Mouse (Mus musculus): ENCODE measurements around the gene Elobl. TPM values are rescaled to one million over a fixed set of nuclear protein-coding genes. Genes with fewer than 3 reads are reported as not detected.

The Elobl gene
- not detected in 2 replicates for polyA plus RNA-seq (2015; fragmentation: Nextera tagmentation; extraction: Ambion mirVana)

DNA sequence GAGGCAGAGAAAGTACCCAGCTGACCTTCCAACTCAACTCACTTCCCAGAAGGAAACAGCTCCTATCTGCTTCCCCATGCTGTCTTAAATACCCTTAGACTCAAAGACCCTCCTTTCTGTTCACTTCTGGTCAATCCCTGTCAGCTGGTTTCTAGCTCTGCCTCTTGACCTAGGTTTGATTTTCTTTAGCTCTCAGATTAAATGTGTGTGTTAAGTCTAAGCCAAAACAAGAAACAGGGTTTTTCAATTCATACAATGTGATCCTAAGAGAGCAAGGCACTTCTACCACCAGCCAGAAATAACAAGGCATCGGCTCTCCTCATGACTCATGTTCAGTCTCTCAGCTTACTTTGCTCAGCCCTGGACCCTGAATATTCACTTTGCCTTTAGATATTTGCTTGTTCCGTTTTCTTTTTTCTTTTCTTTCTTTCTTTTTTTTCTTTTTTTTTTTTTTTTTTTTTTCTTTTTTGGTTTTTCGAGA is at the start of gene Elobl:
Gene Elobl, minus strand, starts transcription at position 51 of the 481 bp plus-strand sequence.
- Histone ChIP-seq H3K9me3 (ENCODE audit: low read length) (no peaks in the 10 kb centered on the region), H3K4me1 (ENCODE audit: insufficient read depth) (no peaks in the 10 kb centered on the region), H3K9ac (replicated peaks) (no peak within 1 kb of the TSS), H3K27ac (ENCODE audit: low read depth) (no peak within 1 kb of the TSS), H3K4me3 (ENCODE audit: low read depth, low read length) (no peak within 1 kb of the TSS), H3K27me3 (ENCODE audit: insufficient read depth, low read length) (no peaks in the 10 kb centered on the region), H3K36me3 (replicated peaks; ENCODE audit: insufficient read depth, low read length) (no peaks in the 10 kb centered on the region), H3K4me2 (ENCODE audit: low read depth, low read length) (no peak within 1 kb of the TSS)
- no peak for ATAC-seq
- no peak for TF ChIP-seq EP300 (IDR thresholded peaks at IDR 0.05; ENCODE audit: low read depth)
- TF ChIP-seq CTCF (IDR thresholded peaks at IDR 0.05; ENCODE audit: low read depth) = no peak
- DNase-seq = no peak
- 81% methylated on average over 2 of the region's 3 CpGs for WGBS (ENCODE audit: insufficient replicate concordance)

DNA sequence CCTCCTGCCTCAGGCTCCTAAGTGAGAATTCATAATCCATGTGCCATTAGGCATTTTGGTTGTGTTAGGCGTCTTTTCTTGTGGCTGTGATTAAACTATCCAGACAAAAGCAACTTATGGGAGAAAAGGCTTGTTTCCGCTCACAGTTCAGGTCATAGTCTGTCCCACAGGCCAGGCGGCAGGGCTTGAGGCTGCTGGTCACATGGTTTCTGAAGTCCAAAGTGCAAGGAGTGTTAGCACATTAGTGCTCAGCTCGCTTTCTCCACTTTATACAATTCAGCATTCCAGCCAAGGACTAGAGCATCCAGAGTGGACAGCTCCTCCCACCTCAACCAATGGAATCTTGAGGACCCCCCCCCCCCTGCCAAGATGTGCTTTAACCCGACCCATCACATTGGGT is 45.5 kb upstream of the Elobl start:
- Histone ChIP-seq H3K4me2 (ENCODE audit: low read depth, low read length) (no peak overlapping the region), H3K4me1 (ENCODE audit: insufficient read depth) (peaks cover 21% of the 10 kb centered on the region), H3K4me3 (ENCODE audit: low read depth, low read length) (no peak overlapping the region), H3K9me3 (ENCODE audit: low read length) (no peaks in the 10 kb centered on the region), H3K9ac (replicated peaks) (no peak overlapping the region), H3K36me3 (replicated peaks; ENCODE audit: insufficient read depth, low read length) (peaks cover 98% of the 10 kb centered on the region), H3K27me3 (ENCODE audit: insufficient read depth, low read length) (no peaks in the 10 kb centered on the region), H3K27ac (ENCODE audit: low read depth) (peak overlapping the region; percentile 37; the same call in 1 of the 2 replicates)
- ATAC-seq (peak; percentile 48), DNase-seq (no peak)
- WGBS (ENCODE audit: insufficient replicate concordance) = 72% methylated on average over 5 of the region's 5 CpGs
- TF ChIP-seq EP300 (IDR thresholded peaks at IDR 0.05; ENCODE audit: low read depth) = no peak
- TF ChIP-seq CTCF (IDR thresholded peaks at IDR 0.05; ENCODE audit: low read depth) = no peak

DNA sequence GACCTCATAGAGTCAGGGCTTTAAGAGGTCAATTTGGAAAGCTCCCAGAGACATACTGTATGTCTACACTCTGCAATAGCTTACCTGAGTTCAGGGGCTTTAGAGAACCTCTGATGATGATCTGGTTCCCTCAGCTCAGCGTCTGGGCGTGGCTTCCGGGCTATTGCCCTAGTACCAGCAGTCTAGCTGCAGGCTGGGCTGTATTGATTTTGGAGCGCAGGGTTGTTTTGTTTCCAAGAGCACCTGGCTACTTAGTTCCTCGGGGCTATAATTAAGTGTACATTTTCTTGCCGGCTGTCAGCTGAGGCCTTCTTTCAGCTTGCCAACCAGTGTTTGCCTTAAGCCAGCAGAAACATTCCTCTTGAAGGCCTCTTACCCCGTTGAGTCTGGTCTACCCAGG is 42.8 kb upstream of the Elobl start:
- Histone ChIP-seq H3K27me3 (ENCODE audit: insufficient read depth, low read length) (no peaks in the 10 kb centered on the region), H3K9ac (replicated peaks) (no peak overlapping the region), H3K4me2 (ENCODE audit: low read depth, low read length) (no peak overlapping the region; the same call in 1 of the 2 replicates), H3K4me1 (ENCODE audit: insufficient read depth) (peaks cover 14% of the 10 kb centered on the region), H3K9me3 (ENCODE audit: low read length) (no peaks in the 10 kb centered on the region), H3K27ac (ENCODE audit: low read depth) (peak overlapping the region; percentile 71), H3K4me3 (ENCODE audit: low read depth, low read length) (no peak overlapping the region), H3K36me3 (replicated peaks; ENCODE audit: insufficient read depth, low read length) (peaks cover 94% of the 10 kb centered on the region)
- 77% methylated on average over 7 of the region's 7 CpGs for WGBS (ENCODE audit: insufficient replicate concordance)
- DNase-seq (peak; percentile 71), ATAC-seq (peak; percentile 84)
- no peak for TF ChIP-seq CTCF (IDR thresholded peaks at IDR 0.05; ENCODE audit: low read depth)
- no peak for TF ChIP-seq EP300 (IDR thresholded peaks at IDR 0.05; ENCODE audit: low read depth)

DNA sequence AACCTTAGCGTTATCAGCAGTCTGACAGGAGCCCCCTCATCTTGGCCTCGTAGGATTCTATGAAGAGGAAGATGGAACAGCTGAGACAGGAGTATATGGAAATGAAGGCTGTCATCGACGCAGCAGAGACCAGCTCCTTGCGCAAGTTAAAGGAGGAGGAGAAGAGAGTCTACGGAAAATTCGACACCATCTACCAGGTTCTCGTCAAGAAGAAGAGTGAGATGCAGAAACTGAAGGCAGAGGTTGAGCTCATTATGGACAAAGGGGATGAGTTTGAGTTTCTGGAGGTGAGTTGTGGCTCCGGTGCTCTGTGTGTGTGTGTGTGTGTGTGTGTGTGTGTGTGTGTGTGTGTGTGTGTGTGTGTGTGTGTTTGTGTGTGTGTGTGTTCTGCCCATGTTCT is 42.3 kb upstream of the Elobl start:
- Histone ChIP-seq H3K9ac (replicated peaks) (no peak overlapping the region), H3K4me1 (ENCODE audit: insufficient read depth) (peaks cover 16% of the 10 kb centered on the region), H3K4me3 (ENCODE audit: low read depth, low read length) (no peak overlapping the region), H3K4me2 (ENCODE audit: low read depth, low read length) (no peak overlapping the region), H3K27ac (ENCODE audit: low read depth) (peak overlapping the region; percentile 71), H3K9me3 (ENCODE audit: low read length) (no peaks in the 10 kb centered on the region), H3K27me3 (ENCODE audit: insufficient read depth, low read length) (no peaks in the 10 kb centered on the region), H3K36me3 (replicated peaks; ENCODE audit: insufficient read depth, low read length) (peaks cover 92% of the 10 kb centered on the region)
- WGBS (ENCODE audit: insufficient replicate concordance) = 71% methylated on average over 8 of the region's 9 CpGs
- ATAC-seq (no peak), DNase-seq (no peak)
- TF ChIP-seq EP300 (IDR thresholded peaks at IDR 0.05; ENCODE audit: low read depth) = no peak

DNA sequence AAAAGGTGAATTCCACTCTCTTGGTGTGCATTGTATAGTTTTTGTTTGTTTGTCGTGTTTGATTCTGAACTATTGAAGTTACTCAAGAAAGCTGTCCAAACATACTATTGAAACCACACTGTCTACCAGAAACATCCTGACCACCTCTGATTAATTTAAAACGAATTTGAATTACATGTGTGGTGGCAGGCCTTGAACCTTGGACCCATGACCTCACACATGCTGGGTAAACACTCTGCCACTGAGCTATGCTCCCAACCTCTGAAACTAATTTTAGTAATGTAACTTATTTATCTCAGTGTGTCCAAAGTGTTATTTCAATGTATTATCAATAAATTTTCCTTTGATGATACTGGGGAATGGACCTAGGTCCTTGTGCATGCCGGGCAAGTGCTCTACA is 40.9 kb upstream of the Elobl start:
- 78% methylated on average over 3 of the region's 3 CpGs for WGBS (ENCODE audit: insufficient replicate concordance)

DNA sequence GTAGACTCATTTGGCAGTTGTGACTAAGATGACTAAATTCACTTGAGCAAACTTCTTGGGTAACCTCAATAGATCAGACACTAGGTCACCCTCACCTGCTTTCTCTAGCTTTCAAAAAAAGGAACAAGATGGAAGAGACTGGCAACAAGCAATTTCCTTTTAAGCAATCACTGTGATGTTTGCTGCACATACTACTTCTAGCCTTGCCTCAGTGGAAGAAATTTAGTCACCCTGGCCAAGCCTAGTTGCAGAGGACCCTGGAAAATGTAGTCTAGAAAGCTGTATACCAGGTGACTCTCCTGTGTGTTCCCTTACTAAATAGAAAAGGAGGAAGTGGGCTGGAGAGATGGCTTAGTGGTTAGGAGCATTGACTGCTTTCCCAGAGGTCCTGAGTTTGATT is 39.7 kb upstream of the Elobl start:
- ATAC-seq = no peak
- no peak overlapping the region for H3K4me3 ChIP-seq (ENCODE audit: low read depth, low read length)
- H3K9me3 ChIP-seq (ENCODE audit: low read length) = no peaks in the 10 kb centered on the region
- H3K4me2 ChIP-seq (ENCODE audit: low read depth, low read length) = no peak overlapping the region
- no peak overlapping the region; the same call in 1 of the 2 replicates for H3K27ac ChIP-seq (ENCODE audit: low read depth)
- DNase-seq = no peak
- H3K4me1 ChIP-seq (ENCODE audit: insufficient read depth) = peaks cover 38% of the 10 kb centered on the region
- no peak overlapping the region for H3K9ac ChIP-seq (replicated peaks)
- H3K36me3 ChIP-seq (replicated peaks; ENCODE audit: insufficient read depth, low read length) = peaks cover 80% of the 10 kb centered on the region
- no peak for TF ChIP-seq EP300 (IDR thresholded peaks at IDR 0.05; ENCODE audit: low read depth)
- H3K27me3 ChIP-seq (ENCODE audit: insufficient read depth, low read length) = no peaks in the 10 kb centered on the region

More for the DNA sequence above, 40.9 kb upstream of the Elobl start:
- Histone ChIP-seq H3K27me3 (ENCODE audit: insufficient read depth, low read length) (no peaks in the 10 kb centered on the region), H3K9me3 (ENCODE audit: low read length) (no peaks in the 10 kb centered on the region), H3K27ac (ENCODE audit: low read depth) (peak overlapping the region; percentile 71), H3K4me1 (ENCODE audit: insufficient read depth) (peaks cover 30% of the 10 kb centered on the region), H3K36me3 (replicated peaks; ENCODE audit: insufficient read depth, low read length) (peaks cover 85% of the 10 kb centered on the region), H3K4me2 (ENCODE audit: low read depth, low read length) (no peak overlapping the region), H3K9ac (replicated peaks) (no peak overlapping the region), H3K4me3 (ENCODE audit: low read depth, low read length) (no peak overlapping the region)
- ATAC-seq (no peak), DNase-seq (no peak)
- TF ChIP-seq CTCF (IDR thresholded peaks at IDR 0.05; ENCODE audit: low read depth) (no peak), EP300 (IDR thresholded peaks at IDR 0.05; ENCODE audit: low read depth) (peak; percentile 40; the same call in 1 of the 2 replicates)

DNA sequence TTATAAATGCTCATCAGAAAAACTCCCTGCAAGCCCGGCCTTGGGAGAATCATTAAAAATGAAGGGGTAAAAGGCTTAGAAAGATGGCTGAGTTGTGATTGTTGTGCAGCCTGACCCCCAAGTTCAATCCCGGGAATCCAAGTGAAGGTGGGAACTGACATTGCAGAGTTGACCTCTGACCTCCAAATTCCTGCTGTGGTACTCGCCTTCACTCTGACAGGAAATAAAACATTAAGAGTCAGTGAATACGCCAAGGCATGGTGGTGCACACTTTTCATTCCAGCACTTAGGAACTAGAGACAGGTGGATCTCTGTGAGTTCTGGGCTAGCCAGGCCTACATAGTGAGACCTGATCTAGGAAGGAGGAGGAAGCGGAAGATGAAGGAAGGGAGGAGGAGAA is 38.7 kb upstream of the Elobl start:
- ATAC-seq (no peak), DNase-seq (no peak)
- Histone ChIP-seq H3K27ac (ENCODE audit: low read depth) (no peak overlapping the region), H3K27me3 (ENCODE audit: insufficient read depth, low read length) (no peaks in the 10 kb centered on the region), H3K9ac (replicated peaks) (no peak overlapping the region), H3K4me2 (ENCODE audit: low read depth, low read length) (no peak overlapping the region), H3K4me3 (ENCODE audit: low read depth, low read length) (no peak overlapping the region), H3K4me1 (ENCODE audit: insufficient read depth) (peaks cover 45% of the 10 kb centered on the region), H3K9me3 (ENCODE audit: low read length) (no peaks in the 10 kb centered on the region), H3K36me3 (replicated peaks; ENCODE audit: insufficient read depth, low read length) (peaks cover 72% of the 10 kb centered on the region)
- no peak for TF ChIP-seq CTCF (IDR thresholded peaks at IDR 0.05; ENCODE audit: low read depth)
- TF ChIP-seq EP300 (IDR thresholded peaks at IDR 0.05; ENCODE audit: low read depth) = no peak
- 75% methylated on average over 5 of the region's 5 CpGs for WGBS (ENCODE audit: insufficient replicate concordance)

Measured in liver, postnatal 0 days (tissue).